Mouse (Mus musculus) stomach, postnatal 0 days (tissue): ENCODE data around the gene Ccsap. TPM values are rescaled to one million over a fixed set of nuclear protein-coding genes. Genes with fewer than 3 reads are reported as not detected.

Source experiments
- ATAC-seq: fragments of 200-750 bp; cut with Nextera tagmentation; 2 replicates; pipeline ENCODE4 v1.8.0; 2017; ENCODE audit not compliant: low FRiP score, low TSS enrichment
- DNase-seq: peaks from one replicate; pipeline ENCODE4 v3.0.0-alpha.2; 2016; ENCODE audit warnings: low spot score
- H3K27ac ChIP-seq: fragments of 300-500 bp; sonication (generic); replicated peaks from 2 replicates; pipeline ENCODE4 v1.5.1; 2014; ENCODE audit warnings: mild to moderate bottlenecking, control low read depth
- H3K27me3 ChIP-seq: fragments of 300-500 bp; sonication (generic); 2 replicates; pipeline ENCODE4 v1.6.1; 2014; ENCODE audit warnings: low read length; ENCODE audit not compliant: control insufficient read depth, insufficient read depth
- H3K36me3 ChIP-seq: fragments of 300-500 bp; sonication (generic); 2 replicates; pipeline ENCODE4 v1.6.1; 2014; ENCODE audit warnings: low read length, mixed read lengths; ENCODE audit not compliant: control insufficient read depth, insufficient read depth
- H3K4me1 ChIP-seq: fragments of 300-500 bp; sonication (generic); replicated peaks from 2 replicates; pipeline ENCODE4 v1.6.1; 2014; ENCODE audit warnings: antibody characterized with exemption; ENCODE audit not compliant: control insufficient read depth, insufficient read depth
- H3K4me2 ChIP-seq: fragments of 300-500 bp; sonication (generic); replicated peaks from 2 replicates; pipeline ENCODE4 v1.6.1; 2014; ENCODE audit warnings: low read depth, mild to moderate bottlenecking, control low read depth, moderate library complexity
- H3K4me3 ChIP-seq: fragments of 300-500 bp; sonication (generic); 2 replicates; pipeline ENCODE4 v1.5.1; 2014; ENCODE audit warnings: low read depth, low read length, control low read depth
- H3K9ac ChIP-seq: fragments of 300-500 bp; sonication (generic); 2 replicates; pipeline ENCODE4 v1.6.1; 2014; ENCODE audit warnings: mild to moderate bottlenecking, low read length, control low read depth, mixed read lengths
- H3K9me3 ChIP-seq: fragments of 300-500 bp; sonication (generic); 2 replicates; pipeline ENCODE4 v1.6.1; 2016; ENCODE audit warnings: low read length; ENCODE audit not compliant: control insufficient read depth
- CTCF ChIP-seq: IDR thresholded peaks from 2 replicates; pipeline ENCODE4 v1.5.1; 2016; ENCODE audit warnings: antibody characterized with exemption, low read depth, mild to moderate bottlenecking, moderate library complexity
- EP300 ChIP-seq: optimal IDR thresholded peaks from 2 replicates; pipeline ENCODE3; 2016; ENCODE audit warnings: antibody characterized with exemption
- WGBS: fragments of 180-500 bp; shearing (Covaris S2); extraction: QIAGEN DNeasy Blood & Tissue Kit; methylation state at CpG from one replicate; pipeline ENCODE4 v1.1.7; 2014; 5-methylcytosine and 5-hydroxymethylcytosine counted together
- polyA plus RNA-seq: library from polyadenylated mRNA; unstranded; fragments of >200 nt; fragmentation: Nextera tagmentation; extraction: Ambion mirVana; gene quantifications from 2 replicates; pipeline ENCODE4 v1.2.1, GENCODE M21; 2015

Gene Ccsap
- polyA plus RNA-seq, 1 experiment from 2014 or later: 0.91 TPM

DNA sequence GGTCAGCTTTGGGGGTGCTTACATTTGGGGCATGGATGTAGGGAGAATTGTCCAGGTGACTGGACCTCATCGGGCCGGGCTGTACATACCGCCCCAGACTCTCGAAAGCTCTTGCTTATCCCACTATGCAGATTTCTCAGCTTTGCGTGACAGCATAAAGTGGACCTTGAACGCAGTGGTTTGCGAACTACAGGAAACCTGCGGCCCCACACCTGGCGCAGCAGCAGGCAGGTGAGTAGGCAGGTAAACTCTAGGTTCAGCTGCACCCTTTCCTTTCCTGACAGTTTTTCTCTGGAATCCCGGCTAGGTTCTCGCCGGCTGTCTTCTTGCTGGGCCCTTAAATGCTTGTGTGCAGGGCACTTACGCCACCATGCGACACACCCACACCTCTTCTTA, 36.4 kb upstream of the Ccsap start:
- Histone ChIP-seq H3K9me3 (no peaks in the 10 kb centered on the region), H3K36me3 (no peaks in the 10 kb centered on the region; the same call in 1 of the 2 replicates), H3K27me3 (peaks cover 6% of the 10 kb centered on the region), H3K4me1 (no peaks in the 10 kb centered on the region; the same call in 1 of the 2 replicates), H3K9ac (no peak overlapping the region), H3K4me2 (no peak overlapping the region), H3K27ac (no peak overlapping the region), H3K4me3 (no peak overlapping the region)
- 0 out of 2 replicates have a peak, but pooled peaks have one; percentile 24 for ATAC-seq
- no peak for TF ChIP-seq EP300
- no peak for TF ChIP-seq CTCF
- peak; percentile 36 for DNase-seq
- WGBS: 44% methylated on average over 13 of the region's 14 CpGs

DNA sequence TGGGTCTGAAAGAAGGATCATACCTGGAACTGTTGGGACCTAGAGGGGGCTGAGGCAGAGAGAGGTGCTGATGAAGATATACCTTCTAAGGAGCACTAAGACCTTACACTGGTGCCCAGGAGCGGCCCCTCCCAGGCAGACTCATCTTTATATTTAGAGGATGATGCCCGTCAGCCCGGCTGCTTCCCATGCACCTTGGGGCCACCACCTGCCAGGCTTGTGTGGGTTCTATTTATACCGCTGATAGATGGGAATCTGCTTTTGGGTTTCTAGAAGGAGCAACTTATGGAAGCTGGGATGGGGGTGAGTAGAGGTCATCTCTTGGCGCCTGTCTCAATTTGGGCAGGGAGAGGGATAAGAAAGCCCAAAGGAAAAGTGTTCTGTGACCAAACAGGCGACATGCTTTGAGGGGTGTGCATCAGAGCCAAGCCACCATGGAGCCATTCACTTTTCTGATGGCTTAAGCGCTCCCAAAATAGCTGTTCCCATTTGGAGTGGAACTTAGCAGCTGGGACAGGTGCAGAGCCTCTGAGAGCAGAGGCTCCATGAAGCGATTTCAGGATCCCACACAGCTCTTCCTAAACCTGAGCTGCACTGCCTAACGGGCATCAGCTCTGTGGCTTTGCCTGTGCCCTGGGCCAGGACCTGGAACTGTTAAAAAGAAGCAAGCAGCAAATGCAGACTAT, 35.8 kb upstream of the Ccsap start:
- no peak overlapping the region for H3K4me2 ChIP-seq
- 63% methylated on average over 9 of the region's 9 CpGs for WGBS

GRCm38 (mm10) chr8:123895230-123895629, 35.2 kb upstream of the Ccsap start:
- TF ChIP-seq CTCF: no peak
- no peak for TF ChIP-seq EP300
- H3K4me1 ChIP-seq: no peaks in the 10 kb centered on the region; the same call in 1 of the 2 replicates
- no peak overlapping the region for H3K4me2 ChIP-seq
- no peak overlapping the region for H3K27ac ChIP-seq
- no peaks in the 10 kb centered on the region for H3K36me3 ChIP-seq
- no peak for DNase-seq
- H3K4me3 ChIP-seq: no peak overlapping the region
- WGBS: 69% methylated on average over 4 of the region's 4 CpGs
- H3K9ac ChIP-seq: no peak overlapping the region
- no peaks in the 10 kb centered on the region for H3K9me3 ChIP-seq
- ATAC-seq: no peak
- H3K27me3 ChIP-seq: peaks cover 9% of the 10 kb centered on the region

More for the DNA sequence above, 35.8 kb upstream of the Ccsap start:
- TF ChIP-seq EP300 (no peak), CTCF (no peak)
- no peak overlapping the region for H3K4me3 ChIP-seq
- peaks cover 9% of the 10 kb centered on the region for H3K27me3 ChIP-seq
- no peaks in the 10 kb centered on the region for H3K9me3 ChIP-seq
- no peaks in the 10 kb centered on the region; the same call in 1 of the 2 replicates for H3K36me3 ChIP-seq
- H3K4me1 ChIP-seq: no peaks in the 10 kb centered on the region; the same call in 1 of the 2 replicates
- no peak overlapping the region for H3K9ac ChIP-seq
- ATAC-seq (no peak), DNase-seq (no peak)
- H3K27ac ChIP-seq: no peak overlapping the region

DNA sequence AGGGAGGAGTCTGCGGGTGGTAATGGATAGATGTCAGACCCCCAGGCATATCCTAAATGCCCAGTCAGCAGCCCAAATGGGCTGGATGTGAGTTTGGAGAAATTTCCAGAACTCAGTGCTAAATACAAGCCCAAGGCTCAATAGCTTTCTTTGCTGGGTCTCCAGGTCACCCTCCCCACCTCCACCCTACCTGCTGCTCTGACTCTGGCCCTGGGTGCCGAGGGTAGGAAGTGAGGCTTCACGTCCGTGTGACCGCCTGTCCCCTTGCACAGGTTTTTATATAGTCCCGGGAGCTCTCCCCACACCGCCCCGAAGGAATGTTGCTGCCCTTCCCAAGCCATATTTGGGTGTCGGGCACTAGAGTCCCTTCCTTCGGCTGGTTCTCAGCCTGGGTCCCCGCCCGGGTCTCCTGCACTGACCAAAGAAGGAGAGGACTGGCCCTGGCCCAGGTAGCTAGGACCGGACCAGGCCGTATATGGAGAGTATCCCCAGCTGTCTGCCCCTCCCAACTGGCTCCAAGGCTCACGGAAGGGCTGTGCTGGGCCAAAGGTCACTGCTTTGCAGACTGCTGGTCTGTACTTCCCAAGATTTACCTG, 34.6 kb upstream of the Ccsap start, which contains the start of gene Acta1:
Acta1 (minus strand) TSS at position 250 of the 596 bp plus-strand sequence.
- 25% methylated on average over 15 of the region's 15 CpGs for WGBS
- DNase-seq: no peak
- no peaks in the 10 kb centered on the region for H3K36me3 ChIP-seq
- H3K9me3 ChIP-seq: no peaks in the 10 kb centered on the region
- TF ChIP-seq CTCF (no peak), EP300 (no peak)
- ATAC-seq: no peak
- no peak within 1 kb of the TSS for H3K27ac ChIP-seq
- peaks cover 9% of the 10 kb centered on the region for H3K27me3 ChIP-seq
- no peaks in the 10 kb centered on the region; the same call in 1 of the 2 replicates for H3K4me1 ChIP-seq
- no peak within 1 kb of the TSS for H3K4me3 ChIP-seq
- no peak within 1 kb of the TSS for H3K4me2 ChIP-seq
- H3K9ac ChIP-seq: no peak within 1 kb of the TSS

- Histone ChIP-seq H3K4me1 (no peaks in the 10 kb centered on the region; the same call in 1 of the 2 replicates), H3K9me3 (no peaks in the 10 kb centered on the region), H3K4me3 (no peak overlapping the region), H3K9ac (no peak overlapping the region), H3K27me3 (peaks cover 9% of the 10 kb centered on the region), H3K27ac (no peak overlapping the region), H3K4me2 (no peak overlapping the region), H3K36me3 (no peaks in the 10 kb centered on the region)
- DNase-seq: no peak
- whole genome bisulfite sequencing: 77% methylated on average over 11 of the region's 11 CpGs
- no peak for TF ChIP-seq EP300
- no peak for TF ChIP-seq CTCF
- no peak for ATAC-seq
Measured at GRCm38 (mm10) chr8:123893413-123893812, 33.4 kb upstream of the Ccsap start.
